Mouse (Mus musculus): ENCODE data around the gene Ints13. TPM values are rescaled to one million over a fixed set of nuclear protein-coding genes. Genes with fewer than 3 reads are reported as not detected.

Ints13 gene
- polyA plus RNA-seq, 1 experiment from 2014 or later = 41.1 TPM

GRCm38 (mm10) chr6:146513384-146513783, 64.3 kb downstream of the Ints13 start:
- Histone ChIP-seq H3K36me3 (ENCODE audit: control insufficient read depth, insufficient read depth, low read length) (no peaks in the 10 kb centered on the region), H3K4me1 (ENCODE audit: control insufficient read depth, insufficient read depth, low read depth, low read length) (no peaks in the 10 kb centered on the region), H3K9ac (ENCODE audit: low read depth, low read length) (no peak overlapping the region), H3K27ac (ENCODE audit: low read depth, low read length) (no peak overlapping the region), H3K4me2 (ENCODE audit: low read length) (no peak overlapping the region), H3K4me3 (ENCODE audit: low read length) (no peak overlapping the region), H3K27me3 (replicated peaks; ENCODE audit: control insufficient read depth, insufficient read depth, low read length) (no peaks in the 10 kb centered on the region), H3K9me3 (ENCODE audit: control insufficient read depth, low read length) (no peaks in the 10 kb centered on the region)
- ATAC-seq = no peak
- 89% methylated on average over 8 of the region's 8 CpGs for WGBS

- H3K4me3 ChIP-seq (ENCODE audit: low read length) = no peak overlapping the region
- no peaks in the 10 kb centered on the region for H3K4me1 ChIP-seq (ENCODE audit: control insufficient read depth, insufficient read depth, low read depth, low read length)
- H3K9me3 ChIP-seq (ENCODE audit: control insufficient read depth, low read length) = no peaks in the 10 kb centered on the region
- H3K36me3 ChIP-seq (ENCODE audit: control insufficient read depth, insufficient read depth, low read length) = no peaks in the 10 kb centered on the region
- no peak overlapping the region for H3K27ac ChIP-seq (ENCODE audit: low read depth, low read length)
- no peak overlapping the region for H3K9ac ChIP-seq (ENCODE audit: low read depth, low read length)
- H3K4me2 ChIP-seq (ENCODE audit: low read length) = no peak overlapping the region
- no peaks in the 10 kb centered on the region for H3K27me3 ChIP-seq (replicated peaks; ENCODE audit: control insufficient read depth, insufficient read depth, low read length)
- WGBS = 83% methylated on average over 8 of the region's 8 CpGs
- no peak for ATAC-seq
Observed at GRCm38 (mm10) chr6:146511511-146511910, 66.1 kb downstream of the Ints13 start.

GRCm38 (mm10) chr6:146509891-146510290, 67.7 kb downstream of the Ints13 start:
- ATAC-seq = no peak
- Histone ChIP-seq H3K4me3 (ENCODE audit: low read length) (no peak overlapping the region), H3K9ac (ENCODE audit: low read depth, low read length) (no peak overlapping the region), H3K27ac (ENCODE audit: low read depth, low read length) (no peak overlapping the region), H3K36me3 (ENCODE audit: control insufficient read depth, insufficient read depth, low read length) (no peaks in the 10 kb centered on the region), H3K4me1 (ENCODE audit: control insufficient read depth, insufficient read depth, low read depth, low read length) (no peaks in the 10 kb centered on the region), H3K4me2 (ENCODE audit: low read length) (no peak overlapping the region), H3K27me3 (replicated peaks; ENCODE audit: control insufficient read depth, insufficient read depth, low read length) (no peaks in the 10 kb centered on the region), H3K9me3 (ENCODE audit: control insufficient read depth, low read length) (no peaks in the 10 kb centered on the region)
- WGBS = 96% methylated on average over 2 of the region's 2 CpGs

- Histone ChIP-seq H3K27me3 (replicated peaks; ENCODE audit: control insufficient read depth, insufficient read depth, low read length) (peaks cover 8% of the 10 kb centered on the region; the same call in 1 of the 2 replicates), H3K4me2 (ENCODE audit: low read length) (no peak overlapping the region), H3K9me3 (ENCODE audit: control insufficient read depth, low read length) (no peaks in the 10 kb centered on the region), H3K27ac (ENCODE audit: low read depth, low read length) (no peak overlapping the region), H3K36me3 (ENCODE audit: control insufficient read depth, insufficient read depth, low read length) (no peaks in the 10 kb centered on the region), H3K4me1 (ENCODE audit: control insufficient read depth, insufficient read depth, low read depth, low read length) (peaks cover 16% of the 10 kb centered on the region), H3K9ac (ENCODE audit: low read depth, low read length) (no peak overlapping the region), H3K4me3 (ENCODE audit: low read length) (no peak overlapping the region)
- 80% methylated on average over 2 of the region's 2 CpGs for WGBS
- ATAC-seq = no peak
Observed at GRCm38 (mm10) chr6:146504459-146504858, 73.2 kb downstream of the Ints13 start.

- H3K36me3 ChIP-seq (ENCODE audit: control insufficient read depth, insufficient read depth, low read length) = no peaks in the 10 kb centered on the region
- peaks cover 16% of the 10 kb centered on the region for H3K4me1 ChIP-seq (ENCODE audit: control insufficient read depth, insufficient read depth, low read depth, low read length)
- H3K27ac ChIP-seq (ENCODE audit: low read depth, low read length) = no peak overlapping the region
- ATAC-seq = no peak
- H3K27me3 ChIP-seq (replicated peaks; ENCODE audit: control insufficient read depth, insufficient read depth, low read length) = peaks cover 8% of the 10 kb centered on the region; the same call in 1 of the 2 replicates
- H3K4me3 ChIP-seq (ENCODE audit: low read length) = peak overlapping the region; percentile 71
- no peak overlapping the region for H3K9ac ChIP-seq (ENCODE audit: low read depth, low read length)
- H3K9me3 ChIP-seq (ENCODE audit: control insufficient read depth, low read length) = no peaks in the 10 kb centered on the region
- peak overlapping the region; percentile 100 for H3K4me2 ChIP-seq (ENCODE audit: low read length)
- 34% methylated on average over 3 of the region's 3 CpGs for WGBS
Observed at GRCm38 (mm10) chr6:146502856-146503255, 74.8 kb downstream of the Ints13 start.

GRCm38 (mm10) chr6:146501866-146502804, 75.5 kb downstream of the Ints13 start, which contains the start of gene Itpr2:
Gene Itpr2, minus strand, starts transcription at chr6:146502223.
- WGBS = under 1% methylated on average over 61 of the region's 70 CpGs
- H3K27me3 ChIP-seq (replicated peaks; ENCODE audit: control insufficient read depth, insufficient read depth, low read length) = peaks cover 8% of the 10 kb centered on the region; the same call in 1 of the 2 replicates
- H3K9ac ChIP-seq (ENCODE audit: low read depth, low read length) = peak within 1 kb of the TSS; percentile 70
- peak within 1 kb of the TSS; percentile 100 for H3K4me2 ChIP-seq (ENCODE audit: low read length)
- H3K27ac ChIP-seq (ENCODE audit: low read depth, low read length) = peak within 1 kb of the TSS; percentile 46
- peak; percentile 96 for ATAC-seq
- H3K9me3 ChIP-seq (ENCODE audit: control insufficient read depth, low read length) = no peaks in the 10 kb centered on the region
- H3K4me1 ChIP-seq (ENCODE audit: control insufficient read depth, insufficient read depth, low read depth, low read length) = peaks cover 16% of the 10 kb centered on the region
- H3K4me3 ChIP-seq (ENCODE audit: low read length) = peak within 1 kb of the TSS; percentile 71
- no peaks in the 10 kb centered on the region for H3K36me3 ChIP-seq (ENCODE audit: control insufficient read depth, insufficient read depth, low read length)

GRCm38 (mm10) chr6:146501316-146501865, 76.2 kb downstream of the Ints13 start:
- Histone ChIP-seq H3K27me3 (replicated peaks; ENCODE audit: control insufficient read depth, insufficient read depth, low read length) (peaks cover 8% of the 10 kb centered on the region; the same call in 1 of the 2 replicates), H3K4me3 (ENCODE audit: low read length) (peak overlapping the region; percentile 71), H3K36me3 (ENCODE audit: control insufficient read depth, insufficient read depth, low read length) (no peaks in the 10 kb centered on the region), H3K4me1 (ENCODE audit: control insufficient read depth, insufficient read depth, low read depth, low read length) (peaks cover 16% of the 10 kb centered on the region), H3K9me3 (ENCODE audit: control insufficient read depth, low read length) (no peaks in the 10 kb centered on the region), H3K4me2 (ENCODE audit: low read length) (peak overlapping the region; percentile 100), H3K27ac (ENCODE audit: low read depth, low read length) (peak overlapping the region; percentile 46), H3K9ac (ENCODE audit: low read depth, low read length) (peak overlapping the region; percentile 70)
- ATAC-seq = peak; percentile 5; the same call in 1 of the 2 replicates
- 1% methylated on average over 29 of the region's 30 CpGs for WGBS

- H3K4me1 ChIP-seq (ENCODE audit: control insufficient read depth, insufficient read depth, low read depth, low read length) = peaks cover 16% of the 10 kb centered on the region
- WGBS = 64% methylated on average over 5 of the region's 5 CpGs
- no peak overlapping the region; the same call in 1 of the 2 replicates for H3K27ac ChIP-seq (ENCODE audit: low read depth, low read length)
- H3K4me2 ChIP-seq (ENCODE audit: low read length) = peak overlapping the region; percentile 100
- H3K27me3 ChIP-seq (replicated peaks; ENCODE audit: control insufficient read depth, insufficient read depth, low read length) = peaks cover 8% of the 10 kb centered on the region; the same call in 1 of the 2 replicates
- peak overlapping the region; percentile 71 for H3K4me3 ChIP-seq (ENCODE audit: low read length)
- H3K9ac ChIP-seq (ENCODE audit: low read depth, low read length) = no peak overlapping the region
- ATAC-seq = no peak
- no peaks in the 10 kb centered on the region for H3K9me3 ChIP-seq (ENCODE audit: control insufficient read depth, low read length)
- no peaks in the 10 kb centered on the region for H3K36me3 ChIP-seq (ENCODE audit: control insufficient read depth, insufficient read depth, low read length)
Observed at GRCm38 (mm10) chr6:146500771-146501170, 76.9 kb downstream of the Ints13 start.

GRCm38 (mm10) chr6:146500206-146500605, 77.4 kb downstream of the Ints13 start:
- no peak for ATAC-seq
- no peaks in the 10 kb centered on the region for H3K36me3 ChIP-seq (ENCODE audit: control insufficient read depth, insufficient read depth, low read length)
- H3K27me3 ChIP-seq (replicated peaks; ENCODE audit: control insufficient read depth, insufficient read depth, low read length) = peaks cover 8% of the 10 kb centered on the region; the same call in 1 of the 2 replicates
- no peak overlapping the region for H3K4me2 ChIP-seq (ENCODE audit: low read length)
- 79% methylated on average over 6 of the region's 6 CpGs for WGBS
- H3K9me3 ChIP-seq (ENCODE audit: control insufficient read depth, low read length) = no peaks in the 10 kb centered on the region
- H3K4me1 ChIP-seq (ENCODE audit: control insufficient read depth, insufficient read depth, low read depth, low read length) = peaks cover 16% of the 10 kb centered on the region
- no peak overlapping the region for H3K4me3 ChIP-seq (ENCODE audit: low read length)
- H3K27ac ChIP-seq (ENCODE audit: low read depth, low read length) = no peak overlapping the region
- no peak overlapping the region for H3K9ac ChIP-seq (ENCODE audit: low read depth, low read length)

All from hindbrain, embryonic 16.5 days (tissue).